21 mouse cellular contexts compared by ENCODE assay signal in genomic region chr16:45346930-45347387, GRCm38 (mm10).
A peak's percentile ranks its signal among the peaks of the same experiment; 100 is the strongest.
DNase-seq lines count a peak whose midpoint lies in the region; ATAC-seq lines count a peak whose summit lies in the region.
"Had no signal": no experiment of that assay in that cellular context is flagged by ENCODE, and none has a peak within 500 bp of the region (broad histone marks: within the 10 kb centered on the region; RNA-seq: fewer than 3 reads in every experiment).

No protein-coding gene starts in this region.

- no peaks in the 10 kb centered on the region for H3K4me1 ChIP-seq in midbrain, embryonic 11.5 days (ENCODE audit: control insufficient read depth, insufficient read depth, low read length)
- H3K4me1 ChIP-seq in midbrain, embryonic 16.5 days (ENCODE audit: control insufficient read depth, insufficient read depth, low read length) = no peaks in the 10 kb centered on the region
- no peaks in the 10 kb centered on the region for H3K4me1 ChIP-seq in hindbrain, embryonic 14.5 days (replicated peaks; ENCODE audit: control insufficient read depth, insufficient read depth, low read length)
- H3K4me1 ChIP-seq: embryonic facial prominence, embryonic 15.5 days; forebrain, embryonic 15.5 days; heart, embryonic 13.5 days; hindbrain, embryonic 13.5 days had no signal

- no peaks in the 10 kb centered on the region for H3K9me3 ChIP-seq in midbrain, embryonic 11.5 days (ENCODE audit: control insufficient read depth, low read length)
- H3K9me3 ChIP-seq in midbrain, embryonic 16.5 days (replicated peaks; ENCODE audit: control insufficient read depth, low read length, poor library complexity, severe bottlenecking) = no peaks in the 10 kb centered on the region
- no peaks in the 10 kb centered on the region for H3K9me3 ChIP-seq in hindbrain, embryonic 14.5 days (ENCODE audit: control insufficient read depth, low read length)
- H3K9me3 ChIP-seq: embryonic facial prominence, embryonic 15.5 days; forebrain, embryonic 15.5 days; heart, embryonic 13.5 days; hindbrain, embryonic 13.5 days had no signal

- no peak for ATAC-seq in midbrain, embryonic 11.5 days (ENCODE audit: low FRiP score)
- ATAC-seq in midbrain, embryonic 16.5 days = no peak
- ATAC-seq in CD4-positive, CD25-positive, alpha-beta regulatory T cell, adult 4 months = peak; percentile 78
- ATAC-seq in hindbrain, embryonic 14.5 days (ENCODE audit: low FRiP score) = no peak
- ATAC-seq: forebrain, embryonic 15.5 days; intestine, postnatal 0 days; Patski had no signal

- H3K27me3 ChIP-seq in midbrain, embryonic 11.5 days (ENCODE audit: control insufficient read depth, insufficient read depth, low read length) = no peaks in the 10 kb centered on the region
- H3K27me3 ChIP-seq in midbrain, embryonic 16.5 days (ENCODE audit: control insufficient read depth, insufficient read depth, low read depth, low read length) = no peaks in the 10 kb centered on the region
- H3K27me3 ChIP-seq in hindbrain, embryonic 14.5 days (ENCODE audit: control insufficient read depth, insufficient read depth, low read length) = no peaks in the 10 kb centered on the region
- H3K27me3 ChIP-seq: embryonic facial prominence, embryonic 15.5 days; forebrain, embryonic 15.5 days; heart, embryonic 13.5 days; hindbrain, embryonic 13.5 days; Patski had no signal

- no peak overlapping the region for H3K27ac ChIP-seq in midbrain, embryonic 11.5 days (ENCODE audit: low read depth, low read length)
- H3K27ac ChIP-seq in midbrain, embryonic 16.5 days (ENCODE audit: low read length) = no peak overlapping the region
- H3K27ac ChIP-seq in hindbrain, embryonic 14.5 days = no peak overlapping the region
- H3K27ac ChIP-seq: embryonic facial prominence, embryonic 15.5 days; forebrain, embryonic 15.5 days; heart, embryonic 13.5 days; hindbrain, embryonic 13.5 days had no signal

- H3K36me3 ChIP-seq in midbrain, embryonic 11.5 days (ENCODE audit: control insufficient read depth, insufficient read depth, low read length) = no peaks in the 10 kb centered on the region
- H3K36me3 ChIP-seq in midbrain, embryonic 16.5 days (ENCODE audit: control insufficient read depth, insufficient read depth, low read length) = no peaks in the 10 kb centered on the region
- no peaks in the 10 kb centered on the region for H3K36me3 ChIP-seq in hindbrain, embryonic 14.5 days (replicated peaks; ENCODE audit: control insufficient read depth, insufficient read depth)
- H3K36me3 ChIP-seq: embryonic facial prominence, embryonic 15.5 days; forebrain, embryonic 15.5 days; heart, embryonic 13.5 days; hindbrain, embryonic 13.5 days had no signal

- no peak overlapping the region for H3K9ac ChIP-seq in midbrain, embryonic 11.5 days (ENCODE audit: low read length)
- no peak overlapping the region for H3K9ac ChIP-seq in midbrain, embryonic 16.5 days (ENCODE audit: low read depth, low read length)
- H3K9ac ChIP-seq in hindbrain, embryonic 14.5 days = no peak overlapping the region
- H3K9ac ChIP-seq: embryonic facial prominence, embryonic 15.5 days; forebrain, embryonic 15.5 days; heart, embryonic 13.5 days; hindbrain, embryonic 13.5 days had no signal

- whole genome bisulfite sequencing in midbrain, embryonic 11.5 days = 92% methylated on average over 5 of the region's 5 CpGs
- WGBS in midbrain, embryonic 16.5 days = 88% methylated on average over 5 of the region's 5 CpGs
- WGBS in hindbrain, embryonic 14.5 days = 90% methylated on average over 5 of the region's 5 CpGs

- no peak overlapping the region for H3K4me3 ChIP-seq in midbrain, embryonic 11.5 days (ENCODE audit: low read depth, low read length)
- H3K4me3 ChIP-seq in midbrain, embryonic 16.5 days (ENCODE audit: low read depth, low read length) = no peak overlapping the region
- no peak overlapping the region for H3K4me3 ChIP-seq in hindbrain, embryonic 14.5 days (replicated peaks; ENCODE audit: low read length)
- H3K4me3 ChIP-seq: embryonic facial prominence, embryonic 15.5 days; erythroblast, embryonic 14.5 days; forebrain, embryonic 15.5 days; heart, embryonic 13.5 days; hindbrain, embryonic 13.5 days had no signal

- peak; percentile 41 for DNase-seq in midbrain, embryonic 11.5 days (ENCODE audit: low spot score, missing footprints)
- DNase-seq in induced T-regulatory cell, adult 2 months (ENCODE audit: low read depth) = peak; percentile 79
- DNase-seq in natural killer cell, adult 2 months (ENCODE audit: low spot score in 2 of 2) = no peak
- no peak for DNase-seq in lung, postnatal 36 days
- no peak for DNase-seq in hindbrain, embryonic 14.5 days (ENCODE audit: low spot score)
- DNase-seq: adrenal gland, adult 2 months; adrenal gland, postnatal 25 days; cerebellum, adult 2 months; cerebellum, postnatal 10 days; embryo, embryonic 11 days; gastrocnemius, postnatal 25 days; heart, postnatal 4 days had no signal

- no peak overlapping the region for H3K4me2 ChIP-seq in midbrain, embryonic 11.5 days
- no peak overlapping the region for H3K4me2 ChIP-seq in midbrain, embryonic 16.5 days (ENCODE audit: low read length)
- H3K4me2 ChIP-seq in hindbrain, embryonic 14.5 days (replicated peaks) = no peak overlapping the region
- H3K4me2 ChIP-seq: embryonic facial prominence, embryonic 15.5 days; forebrain, embryonic 15.5 days; heart, embryonic 13.5 days; hindbrain, embryonic 13.5 days had no signal

Comparison
In these comparisons a context has a peak if more than half of its experiments do, and no peak if none do; other contexts are left out.
1. DNase-seq: peak in midbrain, embryonic 11.5 days (single experiment) and induced T-regulatory cell, adult 2 months (single experiment); none in natural killer cell, adult 2 months (0 of 2), lung, postnatal 36 days (single experiment) and hindbrain, embryonic 14.5 days (single experiment).